Mouse (Mus musculus) hindbrain, embryonic 16.5 days (tissue): Measurements from ENCODE around the gene Txnip. TPM values are rescaled to one million over a fixed set of nuclear protein-coding genes. Genes with fewer than 3 reads are reported as not detected.

ENCODE experiments used
- ATAC-seq: fragments of 200-750 bp; cut with Nextera tagmentation; 2 replicates; pipeline ENCODE4 v1.8.0; 2017; ENCODE audit warnings: moderate TSS enrichment, moderate library complexity
- H3K27ac ChIP-seq: fragments of 300-500 bp; sonication (generic); 2 replicates; pipeline ENCODE4 v1.5.1; 2014; ENCODE audit warnings: low read depth, mild to moderate bottlenecking, control low read depth, low read length, moderate library complexity
- H3K27me3 ChIP-seq: fragments of 300-500 bp; sonication (generic); replicated peaks from 2 replicates; pipeline ENCODE4 v1.6.1; 2014; ENCODE audit warnings: low read length; ENCODE audit not compliant: control insufficient read depth, insufficient read depth
- H3K36me3 ChIP-seq: fragments of 300-500 bp; sonication (generic); 2 replicates; pipeline ENCODE4 v1.6.1; 2014; ENCODE audit warnings: mild to moderate bottlenecking, low read length, moderate library complexity, mixed read lengths; ENCODE audit not compliant: control insufficient read depth, insufficient read depth
- H3K4me1 ChIP-seq: fragments of 300-500 bp; sonication (generic); 2 replicates; pipeline ENCODE4 v1.6.1; 2014; ENCODE audit warnings: low read depth, low read length; ENCODE audit not compliant: control insufficient read depth, insufficient read depth
- H3K4me2 ChIP-seq: fragments of 300-500 bp; sonication (generic); 2 replicates; pipeline ENCODE4 v1.6.1; 2014; ENCODE audit warnings: mild to moderate bottlenecking, low read length, control low read depth, moderate library complexity
- H3K4me3 ChIP-seq: fragments of 300-500 bp; sonication (generic); 2 replicates; pipeline ENCODE4 v1.5.1; 2014; ENCODE audit warnings: mild to moderate bottlenecking, low read length, control low read depth, moderate library complexity
- H3K9ac ChIP-seq: fragments of 300-500 bp; sonication (generic); 2 replicates; pipeline ENCODE4 v1.6.1; 2014; ENCODE audit warnings: low read depth, mild to moderate bottlenecking, control low read depth, low read length, moderate library complexity
- H3K9me3 ChIP-seq: fragments of 300-500 bp; sonication (generic); 2 replicates; pipeline ENCODE4 v1.6.1; 2014; ENCODE audit warnings: mild to moderate bottlenecking, low read length, moderate library complexity; ENCODE audit not compliant: control insufficient read depth
- WGBS: fragments of 180-500 bp; shearing (Covaris S2); extraction: QIAGEN DNeasy Blood & Tissue Kit; methylation state at CpG from one replicate; pipeline ENCODE4 v1.1.7; 2014; 5-methylcytosine and 5-hydroxymethylcytosine counted together
- polyA plus RNA-seq: library from polyadenylated mRNA; unstranded; fragments of >200 nt; fragmentation: Nextera tagmentation; extraction: Ambion mirVana; gene quantifications from 2 replicates; pipeline ENCODE4 v1.2.1, GENCODE M21; 2015

The Txnip gene
- polyA plus RNA-seq, 1 experiment from 2014 or later = 51.0 TPM

- Histone ChIP-seq H3K4me1 (no peaks in the 10 kb centered on the region), H3K27ac (no peak overlapping the region), H3K27me3 (no peaks in the 10 kb centered on the region), H3K4me3 (no peak overlapping the region), H3K36me3 (no peaks in the 10 kb centered on the region), H3K9ac (no peak overlapping the region), H3K9me3 (no peaks in the 10 kb centered on the region), H3K4me2 (no peak overlapping the region)
- 87% methylated on average over 11 of the region's 11 CpGs for WGBS
- ATAC-seq = no peak
Observed at GRCm38 (mm10) chr3:96569966-96570605, 12.3 kb downstream of the Txnip start.

DNA sequence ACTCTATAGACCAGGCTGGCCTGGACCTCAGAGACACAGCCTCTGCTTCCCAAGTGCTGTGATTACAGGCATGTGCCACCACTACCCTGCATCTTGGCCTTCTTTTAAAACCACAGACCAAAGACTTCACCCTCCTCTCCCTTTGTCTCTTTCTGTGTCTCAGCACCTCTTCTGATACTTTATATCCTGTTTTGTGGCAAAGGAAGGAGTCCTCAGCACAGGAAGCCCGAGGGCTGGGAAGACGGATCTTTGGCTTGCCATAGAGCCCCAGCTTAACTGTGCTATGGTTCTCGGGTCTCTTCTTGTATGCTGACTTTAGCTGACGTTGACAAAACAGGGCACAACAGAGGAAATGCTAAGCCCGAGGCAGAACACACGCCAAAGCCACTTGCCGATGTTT is 12.9 kb downstream of the Txnip start:
- H3K27ac ChIP-seq = no peak overlapping the region
- no peak overlapping the region for H3K9ac ChIP-seq
- no peak overlapping the region for H3K4me3 ChIP-seq
- H3K9me3 ChIP-seq = no peaks in the 10 kb centered on the region
- no peaks in the 10 kb centered on the region for H3K27me3 ChIP-seq
- H3K4me1 ChIP-seq = no peaks in the 10 kb centered on the region
- no peaks in the 10 kb centered on the region for H3K36me3 ChIP-seq
- 83% methylated on average over 7 of the region's 7 CpGs for WGBS
- ATAC-seq = no peak
- no peak overlapping the region for H3K4me2 ChIP-seq

GRCm38 (mm10) chr3:96571336-96571735 is 13.6 kb downstream of the Txnip start:
- H3K4me2 ChIP-seq = no peak overlapping the region
- no peaks in the 10 kb centered on the region for H3K4me1 ChIP-seq
- no peak overlapping the region for H3K9ac ChIP-seq
- no peaks in the 10 kb centered on the region for H3K36me3 ChIP-seq
- no peaks in the 10 kb centered on the region for H3K9me3 ChIP-seq
- ATAC-seq = no peak
- no peak overlapping the region for H3K27ac ChIP-seq
- 80% methylated on average over 2 of the region's 2 CpGs for WGBS
- H3K4me3 ChIP-seq = no peak overlapping the region
- H3K27me3 ChIP-seq = no peaks in the 10 kb centered on the region

GRCm38 (mm10) chr3:96571896-96572698 is 14.3 kb downstream of the Txnip start:
- H3K9me3 ChIP-seq = no peaks in the 10 kb centered on the region
- H3K27ac ChIP-seq = no peak overlapping the region
- WGBS = 78% methylated on average over 16 of the region's 16 CpGs
- H3K36me3 ChIP-seq = no peaks in the 10 kb centered on the region
- H3K4me1 ChIP-seq = no peaks in the 10 kb centered on the region; the same call in 1 of the 2 replicates
- H3K4me3 ChIP-seq = no peak overlapping the region
- H3K9ac ChIP-seq = no peak overlapping the region
- no peak for ATAC-seq
- no peaks in the 10 kb centered on the region for H3K27me3 ChIP-seq
- H3K4me2 ChIP-seq = no peak overlapping the region

DNA sequence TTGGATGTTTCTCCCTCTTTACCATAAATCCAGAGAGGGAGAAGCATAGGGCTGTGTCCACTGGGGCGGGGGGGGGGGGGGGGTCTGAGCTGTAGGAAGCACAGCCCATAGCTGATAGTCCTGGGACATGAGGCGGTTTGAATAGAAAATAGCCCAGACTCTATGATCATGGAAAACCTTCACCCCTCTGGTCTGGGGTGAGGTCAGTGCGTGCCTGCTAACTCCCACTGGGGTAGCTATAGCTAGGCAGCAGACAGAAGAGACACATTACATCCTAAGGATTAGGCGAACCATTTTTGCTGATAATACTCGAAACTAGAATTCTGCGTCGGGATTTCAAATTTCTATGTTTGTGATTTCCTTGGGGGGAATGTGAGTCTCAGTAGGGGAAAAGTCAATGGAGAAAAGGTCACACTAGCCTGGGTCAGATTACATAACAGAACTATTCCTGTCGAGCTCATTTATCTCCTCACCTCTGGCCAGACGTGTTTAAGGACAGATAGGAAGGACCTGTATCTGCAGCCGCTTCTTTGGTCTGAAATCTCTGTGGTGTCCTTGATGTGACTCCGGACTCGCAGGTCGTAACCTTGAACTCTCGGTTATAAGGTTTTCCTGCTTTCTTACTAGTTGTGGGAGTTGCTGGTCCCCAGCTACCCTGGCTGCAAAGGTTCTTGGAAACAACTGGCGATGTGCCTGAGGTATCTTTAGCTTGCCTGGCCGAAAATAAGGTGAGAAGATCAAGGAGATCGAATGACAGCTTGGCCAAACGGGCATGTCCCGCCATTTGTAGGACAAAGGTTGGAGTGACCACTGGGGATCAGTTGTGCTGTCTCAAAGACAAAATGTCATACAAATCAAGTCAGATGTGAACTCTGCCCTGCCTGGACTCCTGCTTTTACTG is 16.1 kb downstream of the Txnip start:
- Histone ChIP-seq H3K4me1 (peaks cover 3% of the 10 kb centered on the region), H3K36me3 (no peaks in the 10 kb centered on the region), H3K9ac (no peak overlapping the region), H3K4me2 (no peak overlapping the region), H3K27me3 (no peaks in the 10 kb centered on the region), H3K4me3 (no peak overlapping the region), H3K27ac (no peak overlapping the region), H3K9me3 (no peaks in the 10 kb centered on the region)
- 86% methylated on average over 18 of the region's 19 CpGs for WGBS
- no peak for ATAC-seq

GRCm38 (mm10) chr3:96575272-96575984 is 17.7 kb downstream of the Txnip start:
- peaks cover 4% of the 10 kb centered on the region for H3K4me1 ChIP-seq
- 80% methylated on average over 8 of the region's 8 CpGs for WGBS
- H3K9me3 ChIP-seq = no peaks in the 10 kb centered on the region
- no peak overlapping the region for H3K27ac ChIP-seq
- no peak overlapping the region for H3K4me2 ChIP-seq
- no peak overlapping the region for H3K9ac ChIP-seq
- ATAC-seq = no peak
- H3K4me3 ChIP-seq = no peak overlapping the region
- H3K27me3 ChIP-seq = no peaks in the 10 kb centered on the region
- no peaks in the 10 kb centered on the region for H3K36me3 ChIP-seq

GRCm38 (mm10) chr3:96576005-96576658 is 18.4 kb downstream of the Txnip start:
- peak overlapping the region; percentile 15; the same call in 1 of the 2 replicates for H3K4me3 ChIP-seq
- no peak overlapping the region for H3K27ac ChIP-seq
- H3K36me3 ChIP-seq = no peaks in the 10 kb centered on the region
- ATAC-seq = peak; percentile 5; the same call in 1 of the 2 replicates
- no peak overlapping the region; the same call in 1 of the 2 replicates for H3K9ac ChIP-seq
- peaks cover 7% of the 10 kb centered on the region for H3K4me1 ChIP-seq
- peak overlapping the region; percentile 43 for H3K4me2 ChIP-seq
- no peaks in the 10 kb centered on the region for H3K9me3 ChIP-seq
- whole genome bisulfite sequencing = 59% methylated on average over 14 of the region's 14 CpGs
- no peaks in the 10 kb centered on the region for H3K27me3 ChIP-seq
